Mouse (Mus musculus) lung, postnatal 25 days (tissue): ENCODE measurements at regions not wholly inside any gene's neighbourhood (a gene's known extent, or its start where the extent isn't known, plus 50 kb on each side); places are given as distances from the start of the nearest gene placed in this dataset.
A peak's percentile ranks its signal among the peaks of the same experiment; 100 is the strongest.

Experiments used
- DNase-seq: peaks from one replicate; pipeline ENCODE4 v3.0.0; 2022; ENCODE audit warnings: low spot score

DNA sequence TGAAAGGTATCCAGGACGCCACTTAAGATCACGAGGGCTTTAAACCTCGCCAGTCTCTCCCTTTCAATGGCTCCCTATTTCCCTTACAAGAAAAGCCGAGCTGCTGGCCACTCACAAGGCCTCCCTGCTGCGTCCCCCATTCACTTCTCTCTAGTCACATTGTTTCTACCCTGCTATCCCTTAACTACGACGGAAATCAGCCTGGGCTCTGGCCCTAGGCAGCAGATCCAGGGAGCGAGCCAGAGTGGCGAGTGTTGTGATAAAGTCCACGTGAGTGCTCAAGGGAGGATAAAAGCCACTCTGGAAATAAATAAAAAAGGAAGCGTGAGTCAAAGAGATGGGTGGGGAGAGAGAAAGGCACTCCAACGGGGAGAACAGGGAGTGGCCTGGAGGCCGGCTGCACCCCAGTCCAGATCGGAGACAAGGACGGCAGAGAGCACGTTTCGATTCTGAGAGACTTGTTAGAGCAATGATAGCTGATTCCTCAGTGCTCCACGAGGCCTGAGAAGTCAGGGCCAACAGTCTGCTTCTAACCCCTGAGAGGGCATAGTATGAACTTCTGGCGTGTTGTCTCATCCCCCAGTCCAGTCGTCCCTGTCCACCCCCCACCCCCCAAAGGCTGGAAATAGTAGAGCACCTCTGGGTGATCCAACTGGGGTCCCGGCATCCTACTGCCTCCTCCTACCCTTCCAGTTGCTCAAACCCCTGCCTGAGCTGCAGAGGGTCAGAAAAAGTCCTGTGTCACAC, 84.8 kb upstream of the Calm2 start:
- DNase-seq, result peak; percentile 67

DNA sequence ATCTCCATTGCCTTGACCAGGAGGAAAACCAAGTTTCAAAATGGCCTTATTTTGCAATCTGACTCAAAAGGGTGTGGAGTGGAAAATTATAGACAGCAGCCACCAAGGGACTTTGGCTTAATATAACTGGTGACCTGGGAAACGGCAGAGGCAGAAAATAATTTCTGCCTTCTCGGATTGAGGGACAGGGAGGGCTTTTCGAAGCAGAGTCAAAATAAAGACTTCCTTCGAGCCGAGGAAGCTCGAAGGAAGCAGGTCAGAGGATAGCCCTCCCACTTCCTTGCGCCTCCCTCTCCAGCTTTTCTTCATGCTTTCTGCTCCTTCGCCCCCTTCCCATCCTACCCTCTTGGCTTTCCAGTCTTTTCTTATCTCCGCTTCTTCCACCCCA, 85.4 kb upstream of the Calm2 start:
- peak; percentile 39 for DNase-seq

DNA sequence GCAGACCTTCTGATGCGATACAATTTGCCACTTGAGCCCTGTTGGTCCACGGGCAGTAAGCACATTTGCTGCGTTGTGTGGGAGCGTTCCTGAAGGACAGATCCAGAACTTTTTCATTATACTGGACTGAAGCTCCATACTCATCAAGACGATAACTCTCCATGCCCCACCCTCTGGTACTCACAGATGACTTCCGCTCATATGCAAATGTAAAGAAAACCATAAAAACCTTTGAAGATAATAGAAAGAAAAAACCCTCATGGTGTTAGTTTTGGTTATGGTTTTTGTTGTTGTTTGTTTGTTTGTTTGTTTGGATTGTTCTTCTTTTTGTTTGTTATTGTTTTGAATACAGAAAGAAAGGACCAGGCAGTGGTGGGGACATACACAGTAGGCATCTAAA, 86.0 kb upstream of the Calm2 start:
- DNase-seq, result no peak

DNA sequence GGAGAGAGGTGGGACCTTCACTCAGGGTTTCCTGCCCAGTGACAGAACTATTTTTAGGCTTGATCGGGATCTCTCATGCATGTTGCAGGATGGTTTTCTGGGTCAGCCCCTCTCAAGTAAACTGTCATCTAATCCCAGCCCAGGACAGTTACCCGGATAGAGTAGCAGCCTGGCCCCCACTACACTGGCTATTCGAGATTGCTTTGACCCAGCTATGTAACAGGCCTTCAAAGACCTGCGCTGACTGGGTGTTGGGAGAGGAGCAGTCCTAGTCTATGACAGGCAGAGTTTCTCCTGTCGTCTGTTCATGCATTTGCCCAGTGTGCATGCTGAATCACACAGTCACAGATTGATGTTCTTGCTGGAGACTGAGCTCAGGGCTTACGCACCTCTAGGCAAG, 86.2 kb upstream of the Epcam start:
- DNase-seq, result no peak

DNA sequence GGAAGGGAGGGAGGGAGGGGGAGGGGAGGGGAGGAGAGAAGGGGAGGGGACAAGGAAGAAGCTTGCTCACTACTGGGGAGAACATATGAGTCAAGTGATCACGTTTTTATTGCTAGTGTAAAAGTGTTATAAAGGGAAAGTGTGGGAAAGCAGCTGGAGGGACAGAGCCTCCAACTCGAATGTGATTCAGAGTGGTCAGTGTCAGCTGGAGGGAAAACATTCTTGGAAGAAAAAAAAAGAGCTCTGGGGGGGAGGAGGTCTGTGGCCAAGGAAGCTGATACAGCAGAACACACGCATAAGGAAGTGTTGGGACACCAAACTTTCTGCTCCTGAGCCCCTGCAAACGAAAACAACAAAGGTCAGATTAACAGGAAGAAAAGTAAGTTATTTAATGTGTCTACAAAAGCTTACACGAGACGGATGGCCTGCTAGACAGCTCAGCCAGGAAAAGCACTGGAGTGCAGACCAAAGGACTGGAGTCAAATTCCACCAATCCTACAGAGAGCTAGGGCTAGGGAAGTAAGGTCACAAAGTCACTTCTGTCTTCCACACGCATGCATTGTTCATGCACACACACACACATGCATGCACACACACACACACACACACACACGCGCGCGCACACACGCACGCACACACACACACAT, 85.1 kb upstream of the Epcam start:
- DNase-seq, result no peak

DNA sequence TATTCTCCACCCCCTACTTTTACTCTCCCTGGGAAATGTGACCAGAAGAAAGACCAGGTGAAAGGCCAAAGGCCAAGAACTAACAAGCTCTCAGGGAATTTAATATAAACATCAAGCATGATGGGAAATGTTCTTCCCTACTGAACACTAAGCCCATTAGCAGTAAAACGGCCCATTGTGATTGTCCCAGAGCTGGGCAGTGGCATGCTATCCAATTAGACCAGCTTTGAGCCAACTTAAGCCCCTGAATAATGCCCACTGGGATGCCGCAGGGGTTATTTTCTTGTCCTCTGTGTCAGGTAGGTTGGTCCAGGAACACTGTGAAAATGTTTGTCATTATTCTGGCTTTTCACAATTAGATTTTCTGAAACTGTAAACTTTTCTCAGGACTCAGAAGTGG, 81.2 kb upstream of the Epcam start:
- no peak for DNase-seq

DNA sequence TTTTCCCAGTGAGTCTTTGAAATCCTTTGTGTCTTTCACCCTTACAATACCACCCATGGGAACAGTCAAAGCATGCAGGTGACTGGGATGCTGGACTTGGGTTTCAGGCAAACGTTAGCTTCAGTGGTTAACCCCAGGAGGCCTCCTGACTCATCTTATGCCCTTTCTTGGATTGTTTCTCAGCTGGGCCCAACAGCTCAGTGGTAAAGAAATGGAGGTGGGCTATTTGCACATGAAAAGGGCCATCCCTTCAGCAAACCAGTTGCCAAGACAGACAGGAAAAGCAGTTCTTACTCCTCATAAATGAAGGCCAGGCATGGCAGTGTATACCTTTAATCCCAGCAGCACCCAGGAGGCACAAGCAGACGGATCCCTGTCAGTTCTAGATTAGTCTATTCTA, 77.4 kb upstream of the Epcam start:
- DNase-seq, result no peak

DNA sequence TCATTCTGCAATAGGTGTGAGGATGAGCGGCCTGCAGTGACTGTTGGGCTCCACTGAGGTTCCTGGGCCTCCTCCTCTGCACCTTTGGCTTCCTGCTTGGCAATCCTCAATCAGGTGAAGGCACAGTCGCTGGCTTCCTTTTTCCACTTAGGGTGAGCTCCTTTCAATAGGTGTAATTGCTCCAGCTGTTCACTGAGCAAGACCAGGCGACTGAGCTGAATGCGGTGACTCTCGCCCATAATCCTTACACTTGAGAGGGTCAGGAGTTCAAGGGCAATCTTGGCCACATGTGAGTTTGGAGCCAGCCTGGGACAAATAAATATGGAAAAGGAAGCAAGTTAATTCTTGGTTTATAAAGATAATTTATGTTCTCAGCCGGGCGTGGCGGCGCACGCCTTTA, 76.1 kb upstream of the Epcam start:
- DNase-seq, result no peak

DNA sequence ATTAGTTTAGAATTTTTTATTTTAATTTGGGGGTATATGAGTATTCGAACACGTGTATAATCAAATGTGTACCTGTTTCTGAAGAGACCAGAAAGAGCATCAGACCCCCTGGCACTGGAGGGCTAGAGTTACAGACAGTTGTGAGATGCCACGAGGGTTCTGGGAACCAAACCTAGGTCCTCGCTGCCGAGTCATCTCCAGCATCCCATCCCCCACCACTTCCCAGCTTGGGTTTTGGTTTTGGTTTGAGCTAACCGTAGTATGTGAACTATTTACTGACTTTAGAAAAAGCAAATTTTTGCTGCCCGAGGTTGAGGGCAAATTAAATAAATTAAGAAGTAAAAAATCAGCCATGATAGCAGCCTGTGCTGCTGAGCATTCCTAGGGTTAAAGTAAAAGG, 74.9 kb upstream of the Epcam start:
- no peak for DNase-seq

DNA sequence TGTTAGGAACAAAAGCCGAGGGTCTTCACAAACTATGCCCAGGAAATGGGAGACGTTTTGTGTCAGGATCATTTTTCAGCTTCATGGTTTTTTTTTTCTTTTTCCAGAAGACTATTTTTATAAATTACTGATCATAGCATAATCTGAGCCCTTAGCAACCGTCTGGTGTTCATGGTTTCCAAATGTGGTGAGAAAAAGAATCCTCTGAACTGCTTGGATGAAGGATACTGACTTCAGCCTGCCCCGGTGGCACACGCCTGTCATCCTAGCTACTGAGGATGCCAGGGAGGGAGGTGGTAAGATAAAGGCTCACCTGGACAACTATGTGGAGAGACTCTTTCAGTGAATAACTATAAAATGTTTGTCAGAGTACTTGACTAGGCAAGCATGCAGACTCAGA, 72.4 kb upstream of the Epcam start:
- no peak for DNase-seq

DNA sequence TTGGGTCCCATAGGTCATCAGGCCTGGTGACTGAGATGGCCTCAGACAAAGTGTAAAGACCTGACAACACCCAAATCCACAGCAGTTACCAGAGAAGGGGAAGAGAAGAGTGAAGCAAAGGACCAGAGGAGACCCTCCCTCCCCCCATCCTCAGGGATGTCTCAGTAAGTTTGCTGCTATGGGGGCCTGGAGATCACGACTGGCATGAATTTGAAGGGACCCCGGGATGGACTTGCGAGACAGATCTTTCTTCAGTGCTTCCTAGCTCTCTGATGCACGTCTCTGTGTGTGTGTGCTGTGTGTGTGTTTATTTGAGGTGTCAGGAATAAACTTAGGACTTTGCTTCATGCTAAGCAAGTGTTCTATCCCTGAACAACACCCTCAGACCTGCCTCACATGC, 70.1 kb upstream of the Epcam start:
- DNase-seq, result no peak

DNA sequence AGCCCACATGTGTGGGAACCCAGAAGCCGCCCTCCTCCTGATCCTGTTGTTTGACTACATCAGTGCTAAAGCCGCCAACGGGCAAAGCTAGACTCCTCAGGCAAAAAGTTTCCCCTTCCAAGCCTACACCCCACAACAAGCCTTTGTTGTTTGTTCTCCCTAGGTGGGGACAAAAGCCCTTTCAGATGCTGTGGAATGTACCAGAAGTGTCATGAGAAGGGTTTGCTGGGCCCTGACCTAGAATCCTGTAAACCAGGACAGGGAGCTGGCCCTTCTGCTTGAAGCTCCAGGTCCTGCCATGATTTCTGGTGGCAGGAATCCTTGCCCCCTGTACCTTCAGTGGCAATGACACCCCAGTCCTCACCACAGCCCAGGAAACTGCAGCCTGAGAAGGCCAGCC, 69.5 kb upstream of the Epcam start:
- DNase-seq, result no peak

DNA sequence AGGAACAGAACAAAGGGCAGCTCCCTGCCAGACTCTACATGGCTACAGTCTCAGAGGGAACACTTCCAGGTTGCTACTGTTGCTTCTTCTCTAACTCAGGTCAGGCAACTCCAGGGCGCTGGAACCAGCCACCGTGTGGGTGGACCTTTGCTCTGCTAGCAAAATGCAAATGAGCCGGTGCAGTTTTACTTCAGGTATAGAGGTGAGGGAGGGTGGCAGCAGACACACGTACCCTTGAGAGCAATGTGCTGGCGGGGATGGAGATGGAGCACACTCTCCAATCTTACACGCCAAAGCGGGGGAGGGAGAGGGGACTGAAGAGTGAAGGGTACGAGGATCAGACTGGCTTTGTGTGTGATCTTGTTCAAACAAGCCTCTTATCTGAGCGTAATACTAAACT, 68.8 kb upstream of the Epcam start:
- DNase-seq, result no peak

DNA sequence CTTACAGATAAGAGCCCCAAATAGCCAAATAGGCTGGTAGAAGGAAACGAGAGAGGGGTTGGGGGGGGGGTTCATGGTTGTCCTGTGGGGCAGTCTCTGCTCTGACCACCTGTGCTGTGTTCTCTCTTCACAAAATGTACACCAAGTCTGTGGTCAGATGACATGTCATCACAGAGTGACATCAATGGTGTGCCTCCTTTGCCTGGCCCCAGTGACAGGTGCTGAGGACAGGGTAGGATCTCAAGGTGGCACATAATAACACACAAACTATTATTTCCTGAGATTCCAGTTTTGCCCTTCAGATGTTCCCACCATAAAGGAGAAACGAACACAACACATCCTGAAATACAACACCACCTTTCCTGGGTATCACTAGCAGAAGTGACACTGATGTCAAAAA, 68.3 kb upstream of the Epcam start:
- no peak for DNase-seq

DNA sequence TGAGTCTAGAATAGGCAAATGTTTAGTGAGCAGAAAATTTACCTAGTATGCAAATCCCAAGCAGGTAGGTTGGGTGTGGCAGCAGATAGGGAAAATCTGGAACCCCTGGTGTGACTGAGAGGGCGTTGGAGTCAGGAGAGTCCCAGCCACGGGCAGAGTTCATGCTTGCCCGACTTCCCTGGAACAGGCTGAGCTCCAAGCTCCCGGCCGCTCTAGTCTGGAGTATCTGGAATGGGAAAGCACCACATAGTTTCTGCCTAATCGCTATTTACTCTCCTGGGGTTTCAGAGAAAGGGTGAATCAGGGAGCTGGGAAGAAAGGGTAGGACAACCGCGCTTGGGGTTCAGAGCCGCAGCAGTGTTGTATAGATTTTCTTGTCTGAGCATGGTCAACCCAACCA, 65.8 kb upstream of the Epcam start:
- DNase-seq, result no peak

DNA sequence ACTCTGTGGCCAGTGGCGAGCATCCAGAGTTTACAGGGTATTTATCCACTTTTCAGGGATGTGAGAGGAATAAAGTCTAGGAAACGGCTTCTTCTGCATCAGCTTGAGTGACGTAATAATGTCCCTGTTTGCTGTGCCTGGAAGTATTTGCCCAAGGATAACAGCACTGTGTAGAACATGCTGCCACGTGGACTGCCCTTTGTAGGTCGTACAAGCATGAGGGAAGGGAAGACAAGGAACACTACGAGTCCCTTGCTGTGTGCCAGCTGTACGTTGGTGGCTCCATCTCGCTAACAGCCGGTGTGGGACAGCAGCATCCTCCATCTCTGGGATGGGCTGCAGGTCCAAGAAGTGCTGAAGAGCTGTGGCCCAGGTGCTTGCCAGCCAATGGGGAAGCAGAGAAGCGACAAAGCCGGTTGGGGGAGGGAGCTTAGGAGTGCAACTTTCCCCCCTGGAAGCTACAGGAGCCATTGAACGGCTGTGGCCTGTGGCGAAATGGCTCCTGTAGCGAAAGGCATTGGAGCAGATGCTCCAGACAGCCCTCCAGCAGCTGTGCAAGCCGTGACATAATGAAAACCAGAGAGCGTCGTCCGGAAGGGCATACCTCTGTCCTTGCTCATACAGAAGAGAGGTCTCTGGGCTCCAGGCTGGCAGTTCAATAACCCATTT, 65.0 kb upstream of the Epcam start:
- peak; percentile 13 for DNase-seq

DNA sequence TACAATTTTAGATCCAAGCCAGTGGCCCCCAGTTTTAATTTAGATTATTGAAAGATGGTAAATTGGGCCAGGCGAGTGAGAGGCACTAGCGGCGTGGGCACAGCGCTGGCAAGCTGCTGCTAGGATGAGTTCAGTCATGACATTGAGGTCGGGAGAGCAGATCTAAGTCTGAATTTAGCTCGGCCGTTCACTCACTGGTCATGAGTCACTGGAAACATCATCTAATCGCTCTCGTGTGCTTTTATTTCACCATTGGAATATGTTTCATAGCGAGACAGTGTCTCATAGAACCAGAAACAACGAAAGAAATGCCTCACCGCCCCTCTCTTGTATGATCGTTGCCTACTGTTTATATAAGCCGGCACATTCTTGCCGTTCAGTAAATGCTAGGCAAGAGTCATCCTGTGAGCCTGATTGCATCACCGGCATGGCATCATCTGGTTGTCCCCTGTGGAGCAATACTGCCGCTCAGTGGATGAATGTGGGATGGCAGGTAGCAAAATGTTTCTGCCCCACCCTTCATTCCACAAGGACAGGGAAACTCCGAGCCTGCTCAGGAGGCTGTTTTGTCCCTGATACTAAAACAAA, 64.3 kb upstream of the Epcam start:
- DNase-seq, result peak; percentile 93

DNA sequence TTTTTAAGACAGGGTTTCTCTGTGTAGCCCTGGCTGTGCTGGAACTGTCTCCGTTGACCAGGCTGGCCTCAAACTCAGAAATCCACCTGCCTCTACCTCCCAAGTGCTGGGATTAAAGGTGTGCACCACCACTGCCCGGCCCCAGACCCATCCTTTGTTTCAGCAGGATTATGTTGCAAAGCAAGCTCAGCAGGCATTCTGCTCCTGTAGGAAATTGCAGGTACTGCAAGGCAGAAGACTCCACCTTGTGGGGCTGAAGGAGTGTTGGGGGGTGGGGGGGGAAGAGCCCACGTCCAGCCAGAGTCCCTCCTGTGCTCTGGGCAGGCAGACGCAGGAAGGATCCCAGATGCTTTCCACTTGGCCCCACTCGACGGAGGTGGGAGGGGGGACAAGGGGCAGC, 52.2 kb upstream of the Epcam start:
- no peak for DNase-seq

DNA sequence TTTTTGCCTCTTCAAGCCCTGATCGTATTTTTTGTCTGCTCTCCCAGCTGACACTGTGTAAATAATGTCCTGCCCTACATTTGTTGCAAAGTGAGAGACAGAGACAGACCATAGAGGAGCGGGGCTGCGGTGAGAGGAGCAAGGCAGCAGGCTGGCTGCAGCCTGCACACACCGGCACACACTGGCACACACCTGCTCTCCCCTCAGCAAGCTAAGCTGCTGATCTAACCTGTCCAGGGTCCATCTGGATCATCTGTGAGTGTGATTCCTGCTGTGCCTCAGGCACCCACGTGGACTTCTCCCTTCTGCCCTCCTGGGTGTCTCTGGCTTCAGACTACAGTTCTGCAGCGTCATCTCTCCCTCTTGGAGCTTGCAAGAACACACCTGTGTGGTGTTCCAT, 50.4 kb upstream of the Epcam start:
- DNase-seq, result no peak
